Mouse (Mus musculus) embryonic fibroblast, embryonic 13.5 days (primary cell): ENCODE results near the gene Fhdc1.

Source experiments
- CTCF ChIP-seq: IDR thresholded peaks from 2 replicates; pipeline ENCODE4 v1.5.1; 2011; ENCODE audit warnings: mild to moderate bottlenecking, control low read depth, low read length, moderate library complexity, borderline replicate concordance; ENCODE audit not compliant: insufficient read depth
- POLR2A ChIP-seq: IDR thresholded peaks from 2 replicates; pipeline ENCODE4 v1.6.1; 2011; ENCODE audit warnings: low read depth, mild to moderate bottlenecking, control low read depth, low read length, moderate library complexity

GRCm38 (mm10) chr3:84492148-84492547 is 11.9 kb upstream of the Fhdc1 start:
- TF ChIP-seq CTCF (no peak), POLR2A (no peak)
